Mouse (Mus musculus) common myeloid progenitor, adult 5-6 weeks (primary cell): Measurements from ENCODE around the gene Gm10271. TPM values are rescaled to one million over a fixed set of nuclear protein-coding genes. Genes with fewer than 3 reads are reported as not detected.
A peak's percentile ranks its signal among the peaks of the same experiment; 100 is the strongest.

ENCODE experiments used
- ATAC-seq: replicated peaks from 2 replicates; pipeline ENCODE4 v1.8.0; 2016; ENCODE audit warnings: low read depth, mild to moderate bottlenecking, moderate TSS enrichment, inconsistent platforms; ENCODE audit not compliant: poor library complexity, severe bottlenecking
- total RNA-seq: library from RNA; stranded (forward); fragments of 200-1000, 187-1606 nt; gene quantifications from 2 replicates; pipeline ENCODE4 v1.2.3, GENCODE M21; 2017

Gene Gm10271
- total RNA-seq, 1 experiment from 2014 or later = not detected

DNA sequence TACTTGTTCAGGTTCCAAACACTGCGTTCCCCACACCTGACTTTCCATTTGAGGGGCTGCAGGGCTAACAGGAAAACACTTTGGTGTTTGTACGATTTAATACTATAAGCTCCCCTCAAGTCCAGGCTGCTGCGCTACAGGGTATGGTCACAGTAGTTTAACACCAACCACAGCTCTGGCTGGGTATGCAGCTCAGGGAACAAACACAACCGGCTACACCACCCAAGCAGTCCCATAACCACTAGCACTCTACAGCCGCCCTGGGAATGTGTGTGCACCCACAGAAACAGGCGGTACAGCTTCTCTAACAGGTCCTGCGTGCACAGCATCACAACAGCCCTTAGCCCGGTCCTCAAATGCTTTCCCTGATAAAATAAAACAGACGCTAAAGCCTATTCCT is 59.6 kb downstream of the Gm10271 start:
- ATAC-seq = no peak

- 0 out of 2 replicates have a peak, but pooled peaks have one; percentile 25 for ATAC-seq
Measured at GRCm38 (mm10) chr10:116908901-116909642, 63.3 kb downstream of the Gm10271 start.

Other genes starting within 250 kb of the Gm10271 start
- 0.24 TPM in 1 of 2 replicates, not detected in the other for gene Myrfl, start 75.7 kb downstream of the Gm10271 start, total RNA-seq
- 8.2 and 14.3 TPM in 2 replicates for gene Rab3ip, start 21.8 kb downstream of the Gm10271 start, total RNA-seq
- gene Best3, start 13.7 kb upstream of the Gm10271 start, total RNA-seq = not detected in 2 replicates
- not detected in 2 replicates for gene Lrrc10, start 72.7 kb upstream of the Gm10271 start, total RNA-seq
- 664 and 671 TPM in 2 replicates for gene Cct2, start 91.2 kb upstream of the Gm10271 start, total RNA-seq
- gene Frs2, start 175.9 kb upstream of the Gm10271 start, total RNA-seq = 17.5 and 24.8 TPM in 2 replicates